Mouse (Mus musculus) hindbrain, embryonic 14.5 days (tissue): Measurements from ENCODE around the gene Sbno2. TPM values are rescaled to one million over a fixed set of nuclear protein-coding genes. Genes with fewer than 3 reads are reported as not detected.
A peak's percentile ranks its signal among the peaks of the same experiment; 100 is the strongest.
"Not testable (repeated sequence)": the region's sequence is repeated elsewhere in the genome, so short reads cannot be mapped to it uniquely, and the experiment has no call there.

Source experiments
- ATAC-seq: fragments of 200-750 bp; cut with Nextera tagmentation; 2 replicates; pipeline ENCODE4 v1.8.0; 2017; ENCODE audit warnings: moderate number of reproducible peaks, mild to moderate bottlenecking, moderate TSS enrichment, moderate library complexity; ENCODE audit not compliant: low FRiP score
- DNase-seq: peaks from one replicate; pipeline ENCODE4 v3.0.0-alpha.2; 2015; ENCODE audit warnings: low spot score
- H3K27ac ChIP-seq: fragments of 300-500 bp; sonication (generic); 2 replicates; pipeline ENCODE4 v1.5.1; 2014; ENCODE audit warnings: mild to moderate bottlenecking, moderate library complexity
- H3K27me3 ChIP-seq: fragments of 300-500 bp; sonication (generic); 2 replicates; pipeline ENCODE4 v1.6.1; 2014; ENCODE audit warnings: mild to moderate bottlenecking, low read length, mixed read lengths; ENCODE audit not compliant: control insufficient read depth, insufficient read depth
- H3K36me3 ChIP-seq: fragments of 300-500 bp; sonication (generic); replicated peaks from 2 replicates; pipeline ENCODE4 v1.6.1; 2014; ENCODE audit not compliant: control insufficient read depth, insufficient read depth
- H3K4me1 ChIP-seq: fragments of 300-500 bp; sonication (generic); replicated peaks from 2 replicates; pipeline ENCODE4 v1.6.1; 2014; ENCODE audit warnings: antibody characterized with exemption, low read length, mixed read lengths; ENCODE audit not compliant: control insufficient read depth, insufficient read depth
- H3K4me2 ChIP-seq: fragments of 300-500 bp; sonication (generic); replicated peaks from 2 replicates; pipeline ENCODE4 v1.6.1; 2014; ENCODE audit warnings: mild to moderate bottlenecking, moderate library complexity
- H3K4me3 ChIP-seq: fragments of 300-500 bp; sonication (generic); replicated peaks from 2 replicates; pipeline ENCODE4 v1.5.1; 2014; ENCODE audit warnings: mild to moderate bottlenecking, low read length
- H3K9ac ChIP-seq: fragments of 300-500 bp; sonication (generic); 2 replicates; pipeline ENCODE4 v1.6.1; 2014
- H3K9me3 ChIP-seq: fragments of 300-500 bp; sonication (generic); 2 replicates; pipeline ENCODE4 v1.6.1; 2016; ENCODE audit warnings: low read length; ENCODE audit not compliant: control insufficient read depth
- WGBS: fragments of 180-500 bp; shearing (Covaris S2); extraction: QIAGEN DNeasy Blood & Tissue Kit; methylation state at CpG from one replicate; pipeline ENCODE4 v1.1.7; 2014; 5-methylcytosine and 5-hydroxymethylcytosine counted together
- polyA plus RNA-seq: library from polyadenylated mRNA; unstranded; fragments of >200 nt; fragmentation: Nextera tagmentation; extraction: Ambion mirVana; gene quantifications from 2 replicates; pipeline ENCODE4 v1.2.1, GENCODE M21; 2014

Gene Sbno2
- polyA plus RNA-seq, 1 experiment from 2014 or later: 12.6 TPM

GRCm38 (mm10) chr10:80057683-80058326, 47.6 kb downstream of the Sbno2 start:
- H3K4me1 ChIP-seq: peaks cover 16% of the 10 kb centered on the region
- peaks cover 72% of the 10 kb centered on the region for H3K36me3 ChIP-seq
- DNase-seq (no peak), ATAC-seq (no peak)
- 75% methylated on average over 30 of the region's 30 CpGs for WGBS
- no peaks in the 10 kb centered on the region for H3K9me3 ChIP-seq
- no peak overlapping the region for H3K9ac ChIP-seq
- H3K4me3 ChIP-seq: no peak overlapping the region
- no peak overlapping the region for H3K27ac ChIP-seq
- H3K4me2 ChIP-seq: no peak overlapping the region
- no peaks in the 10 kb centered on the region for H3K27me3 ChIP-seq

DNA sequence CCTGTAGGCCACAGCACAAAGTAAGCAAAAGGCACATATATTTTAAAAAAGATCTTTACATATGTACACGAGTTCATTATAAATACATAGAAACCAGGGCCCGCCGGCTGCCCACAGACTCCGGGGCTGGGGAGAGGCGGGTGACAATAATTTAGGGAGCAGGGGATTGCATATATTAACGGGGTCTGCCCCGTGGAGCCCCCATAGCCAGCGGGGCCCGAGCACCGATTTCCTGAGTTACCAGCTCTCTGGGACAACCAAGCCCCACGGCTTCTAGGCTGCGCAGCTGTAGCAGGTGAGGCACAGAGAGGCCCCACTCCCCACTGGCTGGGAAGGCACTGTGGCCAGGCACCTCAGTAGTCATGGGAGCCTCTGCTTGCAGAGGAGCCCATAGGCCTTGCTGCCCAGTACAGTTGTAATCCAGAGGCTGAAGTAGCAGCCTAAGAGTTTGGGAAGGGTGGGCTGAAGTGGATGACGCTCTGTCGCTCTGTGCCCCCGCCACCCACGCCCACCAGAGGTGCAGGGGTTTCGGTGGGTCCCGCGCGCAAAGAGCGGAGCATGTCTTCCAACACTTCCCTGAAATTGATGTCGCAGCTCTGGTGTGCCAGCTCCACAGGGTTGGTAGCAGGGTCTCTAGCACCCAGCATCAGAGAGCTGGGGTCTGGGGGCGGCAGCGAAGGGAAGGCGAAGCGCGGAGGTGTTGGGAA, 48.2 kb downstream of the Sbno2 start:
- ATAC-seq: no peak
- peaks cover 16% of the 10 kb centered on the region for H3K4me1 ChIP-seq

GRCm38 (mm10) chr10:80056506-80056905, 48.9 kb downstream of the Sbno2 start:
- Histone ChIP-seq H3K4me1 (peaks cover 16% of the 10 kb centered on the region), H3K27me3 (no peaks in the 10 kb centered on the region), H3K9me3 (no peaks in the 10 kb centered on the region), H3K27ac (no peak overlapping the region), H3K9ac (no peak overlapping the region), H3K36me3 (peaks cover 59% of the 10 kb centered on the region), H3K4me2 (no peak overlapping the region), H3K4me3 (no peak overlapping the region)
- ATAC-seq (no peak), DNase-seq (no peak)
- whole genome bisulfite sequencing: 95% methylated on average over 4 of the region's 4 CpGs

More for the DNA sequence above, 48.2 kb downstream of the Sbno2 start:
- Histone ChIP-seq H3K9ac (no peak overlapping the region), H3K4me3 (no peak overlapping the region), H3K36me3 (peaks cover 65% of the 10 kb centered on the region), H3K27me3 (no peaks in the 10 kb centered on the region), H3K4me2 (no peak overlapping the region), H3K9me3 (no peaks in the 10 kb centered on the region), H3K27ac (no peak overlapping the region)
- no peak for DNase-seq
- 92% methylated on average over 27 of the region's 27 CpGs for WGBS

GRCm38 (mm10) chr10:80055891-80056290, 49.5 kb downstream of the Sbno2 start:
- Histone ChIP-seq H3K36me3 (peaks cover 53% of the 10 kb centered on the region), H3K4me3 (no peak overlapping the region)

GRCm38 (mm10) chr10:80055364-80055763, 50.0 kb downstream of the Sbno2 start:
- Histone ChIP-seq H3K4me3 (0 out of 2 replicates have a peak overlapping the region, but pooled peaks have one; percentile 91), H3K4me1 (peaks cover 16% of the 10 kb centered on the region), H3K9me3 (no peaks in the 10 kb centered on the region), H3K27me3 (no peaks in the 10 kb centered on the region), H3K9ac (peak overlapping the region; percentile 95; the same call in 1 of the 2 replicates), H3K4me2 (peak overlapping the region; percentile 78), H3K36me3 (peaks cover 47% of the 10 kb centered on the region), H3K27ac (no peak overlapping the region)
- WGBS: 86% methylated on average over 5 of the region's 5 CpGs
- no peak for DNase-seq
- ATAC-seq: no peak

More at GRCm38 (mm10) chr10:80055891-80056290, 49.5 kb downstream of the Sbno2 start:
- Histone ChIP-seq H3K27ac (no peak overlapping the region), H3K9ac (no peak overlapping the region), H3K4me2 (no peak overlapping the region), H3K9me3 (no peaks in the 10 kb centered on the region), H3K4me1 (peaks cover 16% of the 10 kb centered on the region), H3K27me3 (no peaks in the 10 kb centered on the region)
- ATAC-seq (no peak), DNase-seq (no peak)
- 88% methylated on average over 9 of the region's 10 CpGs for WGBS

DNA sequence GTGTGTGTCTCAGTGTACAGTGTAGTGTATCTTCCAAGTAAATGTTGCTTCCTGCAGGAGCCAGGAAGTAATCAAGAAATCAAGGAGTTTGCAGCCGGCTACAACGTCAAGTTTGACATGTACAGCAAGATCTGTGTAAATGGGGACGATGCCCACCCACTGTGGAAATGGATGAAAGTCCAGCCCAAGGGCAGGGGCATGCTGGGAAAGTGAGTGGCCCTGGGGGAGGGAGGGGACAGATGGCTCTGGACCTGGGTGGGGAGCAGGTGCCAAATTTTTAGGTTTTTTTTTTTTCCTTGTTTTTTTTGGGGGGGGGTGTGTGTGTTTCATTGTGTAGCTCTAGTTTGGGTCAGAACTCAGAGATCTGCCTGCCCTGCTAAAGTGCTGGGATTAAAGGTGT, 50.5 kb downstream of the Sbno2 start:
- Histone ChIP-seq H3K4me2 (peak overlapping the region; percentile 78), H3K4me1 (peaks cover 16% of the 10 kb centered on the region), H3K9ac (peak overlapping the region; percentile 95; the same call in 1 of the 2 replicates), H3K4me3 (peak overlapping the region; percentile 91), H3K36me3 (peaks cover 43% of the 10 kb centered on the region)
- H3K27me3 ChIP-seq, DNase-seq, H3K9me3 ChIP-seq, ATAC-seq, H3K27ac ChIP-seq: not testable (repeated sequence)
- 13% methylated on average over 3 of the region's 3 CpGs for WGBS

- DNase-seq (peak; percentile 70), ATAC-seq (peak; percentile 54)
- WGBS: 1% methylated on average over 77 of the region's 77 CpGs
- Histone ChIP-seq H3K36me3 (peaks cover 35% of the 10 kb centered on the region), H3K9ac (peak overlapping the region; percentile 95), H3K4me3 (peak overlapping the region; percentile 91), H3K4me2 (peak overlapping the region; percentile 78), H3K27ac (peak overlapping the region; percentile 96), H3K4me1 (peaks cover 16% of the 10 kb centered on the region), H3K9me3 (no peaks in the 10 kb centered on the region), H3K27me3 (no peaks in the 10 kb centered on the region)
Observed at GRCm38 (mm10) chr10:80053831-80054815, 51.2 kb downstream of the Sbno2 start.

GRCm38 (mm10) chr10:80053259-80053780, 52.1 kb downstream of the Sbno2 start:
- ATAC-seq: peak; percentile 95
- under 1% methylated on average over 46 of the region's 47 CpGs for WGBS
- Histone ChIP-seq H3K4me1 (peaks cover 16% of the 10 kb centered on the region), H3K36me3 (peaks cover 30% of the 10 kb centered on the region), H3K9me3 (no peaks in the 10 kb centered on the region), H3K27ac (peak overlapping the region; percentile 96), H3K27me3 (no peaks in the 10 kb centered on the region), H3K4me3 (peak overlapping the region; percentile 91), H3K4me2 (peak overlapping the region; percentile 78), H3K9ac (peak overlapping the region; percentile 95)
- DNase-seq: peak; percentile 99
